Mouse (Mus musculus) E14TG2a.4 (cell line): ENCODE results near the gene Hrasls5.

Experiments used
- CTCF ChIP-seq: conservative IDR thresholded peaks from 2 replicates; pipeline ENCODE4 v1.5.1; 2014; ENCODE audit warnings: low read length
- NANOG ChIP-seq: IDR thresholded peaks from 2 replicates; pipeline ENCODE4 v1.6.1; 2014; ENCODE audit warnings: borderline replicate concordance, low read length, mixed read lengths
- POU5F1 ChIP-seq: IDR thresholded peaks from 2 replicates; pipeline ENCODE4 v1.6.1; 2014; ENCODE audit warnings: low read length, borderline replicate concordance

GRCm38 (mm10) chr19:7583599-7583998, 28.7 kb upstream of the Hrasls5 start:
- TF ChIP-seq CTCF = no peak
- peak; percentile 91 for TF ChIP-seq NANOG
- TF ChIP-seq POU5F1 = no peak; the same call in 1 of the 2 replicates
